Mouse (Mus musculus): ENCODE measurements around the gene Nfe2. TPM values are rescaled to one million over a fixed set of nuclear protein-coding genes. Genes with fewer than 3 reads are reported as not detected.
"Not testable (repeated sequence)": the region's sequence is repeated elsewhere in the genome, so short reads cannot be mapped to it uniquely, and the experiment has no call there.

The Nfe2 gene
- polyA plus RNA-seq, 1 experiment from 2014 or later: 15.9 TPM

GRCm38 (mm10) chr15:103259989-103260388, 1.8 kb upstream of the Nfe2 start:
- WGBS: 65% methylated on average over 1 of the region's 1 CpGs
- H3K9me3 ChIP-seq: no peaks in the 10 kb centered on the region
- H3K27me3 ChIP-seq (replicated peaks): no peaks in the 10 kb centered on the region
- ATAC-seq (ENCODE audit: insufficient read depth, low FRiP score, low read depth): no peak
- H3K27ac ChIP-seq: no peak overlapping the region
- no peak overlapping the region for H3K4me3 ChIP-seq (replicated peaks)
- no peak overlapping the region for H3K4me2 ChIP-seq
- peaks cover 12% of the 10 kb centered on the region for H3K4me1 ChIP-seq
- no peaks in the 10 kb centered on the region for H3K36me3 ChIP-seq
- H3K9ac ChIP-seq: no peak overlapping the region

GRCm38 (mm10) chr15:103259162-103259561, 959 bp upstream of the Nfe2 start:
- 85% methylated on average over 5 of the region's 5 CpGs for WGBS
- no peak overlapping the region for H3K27ac ChIP-seq
- H3K9ac ChIP-seq: no peak overlapping the region
- H3K27me3 ChIP-seq (replicated peaks): no peaks in the 10 kb centered on the region
- H3K36me3 ChIP-seq: no peaks in the 10 kb centered on the region
- H3K9me3 ChIP-seq: no peaks in the 10 kb centered on the region
- no peak overlapping the region for H3K4me3 ChIP-seq (replicated peaks)
- peaks cover 18% of the 10 kb centered on the region for H3K4me1 ChIP-seq
- no peak for ATAC-seq (ENCODE audit: insufficient read depth, low FRiP score, low read depth)
- no peak overlapping the region for H3K4me2 ChIP-seq

GRCm38 (mm10) chr15:103256210-103256986, 1.8 kb downstream of the Nfe2 start:
- H3K27ac ChIP-seq: no peak overlapping the region
- no peak overlapping the region for H3K4me3 ChIP-seq (replicated peaks)
- peaks cover 18% of the 10 kb centered on the region for H3K4me1 ChIP-seq
- ATAC-seq (ENCODE audit: insufficient read depth, low FRiP score, low read depth): no peak
- no peaks in the 10 kb centered on the region for H3K9me3 ChIP-seq
- H3K36me3 ChIP-seq: no peaks in the 10 kb centered on the region
- H3K27me3 ChIP-seq (replicated peaks): no peaks in the 10 kb centered on the region
- H3K4me2 ChIP-seq: no peak overlapping the region
- no peak overlapping the region for H3K9ac ChIP-seq
- WGBS: 82% methylated on average over 6 of the region's 6 CpGs

- Histone ChIP-seq H3K4me2 (peak overlapping the region; percentile 93), H3K9me3 (no peaks in the 10 kb centered on the region), H3K4me3 (replicated peaks) (peak overlapping the region; percentile 44), H3K36me3 (no peaks in the 10 kb centered on the region), H3K4me1 (peaks cover 18% of the 10 kb centered on the region), H3K27me3 (replicated peaks) (no peaks in the 10 kb centered on the region), H3K9ac (peak overlapping the region; percentile 58; the same call in 1 of the 2 replicates), H3K27ac (peak overlapping the region; percentile 9; the same call in 1 of the 2 replicates)
- peak; percentile 54; the same call in 1 of the 2 replicates for ATAC-seq (ENCODE audit: insufficient read depth, low FRiP score, low read depth)
- under 1% methylated on average over 25 of the region's 25 CpGs for WGBS
Measured at GRCm38 (mm10) chr15:103255169-103255568, 3.0 kb downstream of the Nfe2 start.

- H3K9me3 ChIP-seq: no peaks in the 10 kb centered on the region
- no peak for ATAC-seq (ENCODE audit: insufficient read depth, low FRiP score, low read depth)
- no peak overlapping the region; the same call in 1 of the 2 replicates for H3K4me3 ChIP-seq (replicated peaks)
- peaks cover 9% of the 10 kb centered on the region for H3K36me3 ChIP-seq
- no peak overlapping the region for H3K4me2 ChIP-seq
- no peak overlapping the region for H3K9ac ChIP-seq
- H3K27me3 ChIP-seq (replicated peaks): no peaks in the 10 kb centered on the region
- H3K27ac ChIP-seq: no peak overlapping the region
- peaks cover 16% of the 10 kb centered on the region for H3K4me1 ChIP-seq
- WGBS: 88% methylated on average over 1 of the region's 1 CpGs
Measured at GRCm38 (mm10) chr15:103253352-103253751, 4.9 kb downstream of the Nfe2 start.

GRCm38 (mm10) chr15:103252660-103253059, 5.5 kb downstream of the Nfe2 start:
- H3K4me3 ChIP-seq (replicated peaks): no peak overlapping the region
- ATAC-seq (ENCODE audit: insufficient read depth, low FRiP score, low read depth): peak; percentile 30; the same call in 1 of the 2 replicates
- peaks cover 11% of the 10 kb centered on the region for H3K4me1 ChIP-seq
- WGBS: 70% methylated on average over 3 of the region's 3 CpGs
- H3K4me2 ChIP-seq: no peak overlapping the region
- no peak overlapping the region for H3K9ac ChIP-seq
- H3K36me3 ChIP-seq: peaks cover 16% of the 10 kb centered on the region
- no peak overlapping the region for H3K27ac ChIP-seq
- no peaks in the 10 kb centered on the region for H3K9me3 ChIP-seq
- H3K27me3 ChIP-seq (replicated peaks): no peaks in the 10 kb centered on the region

- 21% methylated on average over 1 of the region's 1 CpGs for WGBS
- no peaks in the 10 kb centered on the region for H3K9me3 ChIP-seq
- H3K27me3 ChIP-seq (replicated peaks): no peaks in the 10 kb centered on the region
- H3K27ac ChIP-seq: no peak overlapping the region
- no peak overlapping the region for H3K4me2 ChIP-seq
- peak; percentile 72 for ATAC-seq (ENCODE audit: insufficient read depth, low FRiP score, low read depth)
- peaks cover 11% of the 10 kb centered on the region for H3K4me1 ChIP-seq
- no peak overlapping the region for H3K9ac ChIP-seq
- H3K36me3 ChIP-seq: peaks cover 26% of the 10 kb centered on the region
- H3K4me3 ChIP-seq (replicated peaks): no peak overlapping the region
Measured at GRCm38 (mm10) chr15:103251595-103251994, 6.6 kb downstream of the Nfe2 start.

GRCm38 (mm10) chr15:103250195-103250740, 7.9 kb downstream of the Nfe2 start:
- H3K9me3 ChIP-seq: no peaks in the 10 kb centered on the region
- peaks cover 37% of the 10 kb centered on the region for H3K36me3 ChIP-seq
- no peak overlapping the region for H3K27ac ChIP-seq
- ATAC-seq (ENCODE audit: insufficient read depth, low FRiP score, low read depth): no peak
- H3K4me3 ChIP-seq (replicated peaks): no peak overlapping the region
- H3K4me1 ChIP-seq: peaks cover 8% of the 10 kb centered on the region
- no peak overlapping the region for H3K9ac ChIP-seq
- no peak overlapping the region for H3K4me2 ChIP-seq
- WGBS: 30% methylated on average over 2 of the region's 2 CpGs
- no peaks in the 10 kb centered on the region for H3K27me3 ChIP-seq (replicated peaks)

GRCm38 (mm10) chr15:103249511-103249910, 8.7 kb downstream of the Nfe2 start:
- not testable (repeated sequence) for H3K27me3 ChIP-seq (replicated peaks); H3K27ac ChIP-seq; H3K4me3 ChIP-seq (replicated peaks); H3K4me1 ChIP-seq; ATAC-seq (ENCODE audit: insufficient read depth, low FRiP score, low read depth); H3K9ac ChIP-seq; H3K9me3 ChIP-seq; H3K4me2 ChIP-seq
- peaks cover 41% of the 10 kb centered on the region for H3K36me3 ChIP-seq
- WGBS: 81% methylated on average over 6 of the region's 6 CpGs

GRCm38 (mm10) chr15:103248401-103249313, 9.5 kb downstream of the Nfe2 start:
- no peak overlapping the region for H3K27ac ChIP-seq
- H3K9ac ChIP-seq: no peak overlapping the region
- WGBS: 84% methylated on average over 28 of the region's 28 CpGs
- no peak overlapping the region for H3K4me2 ChIP-seq
- no peaks in the 10 kb centered on the region for H3K27me3 ChIP-seq (replicated peaks)
- no peaks in the 10 kb centered on the region for H3K9me3 ChIP-seq
- H3K4me3 ChIP-seq (replicated peaks): no peak overlapping the region
- H3K4me1 ChIP-seq: no peaks in the 10 kb centered on the region
- H3K36me3 ChIP-seq: peaks cover 41% of the 10 kb centered on the region
- ATAC-seq (ENCODE audit: insufficient read depth, low FRiP score, low read depth): no peak

GRCm38 (mm10) chr15:103247782-103248400, 10.3 kb downstream of the Nfe2 start:
- Histone ChIP-seq H3K4me3 (replicated peaks) (no peak overlapping the region), H3K4me2 (no peak overlapping the region), H3K9ac (no peak overlapping the region), H3K27ac (no peak overlapping the region), H3K9me3 (no peaks in the 10 kb centered on the region), H3K4me1 (peaks cover 3% of the 10 kb centered on the region; the same call in 1 of the 2 replicates), H3K27me3 (replicated peaks) (no peaks in the 10 kb centered on the region), H3K36me3 (peaks cover 46% of the 10 kb centered on the region)
- ATAC-seq (ENCODE audit: insufficient read depth, low FRiP score, low read depth): no peak

All from stomach, embryonic 15.5 days (tissue).